Mouse (Mus musculus) hindbrain, embryonic 10.5 days (tissue): ENCODE results near the gene Mien1. TPM values are rescaled to one million over a fixed set of nuclear protein-coding genes. Genes with fewer than 3 reads are reported as not detected.

Source experiments
- DNase-seq: peaks from one replicate; pipeline ENCODE4 v3.0.0-alpha.2; 2017; ENCODE audit warnings: low spot score
- H3K27ac ChIP-seq: fragments of 300-500 bp; sonication (generic); 2 replicates; pipeline ENCODE4 v1.5.1; 2016; ENCODE audit warnings: mild to moderate bottlenecking, moderate library complexity
- H3K27me3 ChIP-seq: fragments of 300-500 bp; sonication (generic); 2 replicates; pipeline ENCODE4 v1.6.1; 2016; ENCODE audit warnings: mild to moderate bottlenecking; ENCODE audit not compliant: poor library complexity, insufficient read depth, severe bottlenecking
- H3K36me3 ChIP-seq: fragments of 300-500 bp; sonication (generic); 2 replicates; pipeline ENCODE4 v1.6.1; 2016; ENCODE audit warnings: mild to moderate bottlenecking, moderate library complexity
- H3K4me1 ChIP-seq: fragments of 300-500 bp; sonication (generic); replicated peaks from 2 replicates; pipeline ENCODE4 v1.6.1; 2016; ENCODE audit warnings: mild to moderate bottlenecking
- H3K4me3 ChIP-seq: fragments of 300-500 bp; sonication (generic); 2 replicates; pipeline ENCODE4 v1.5.1; 2016; ENCODE audit warnings: mild to moderate bottlenecking, moderate library complexity
- H3K9me3 ChIP-seq: fragments of 300-500 bp; sonication (generic); 2 replicates; pipeline ENCODE4 v1.6.1; 2016; ENCODE audit warnings: mild to moderate bottlenecking, moderate library complexity
- WGBS: fragments of 180-500 bp; shearing (Covaris S2); methylation state at CpG from one replicate; pipeline ENCODE4 v1.1.7; 2016; 5-methylcytosine and 5-hydroxymethylcytosine counted together
- polyA plus RNA-seq: library from polyadenylated mRNA; unstranded; fragments of >200 nt; fragmentation: Nextera tagmentation; extraction: Ambion mirVana; gene quantifications from 2 replicates; pipeline ENCODE4 v1.2.1, GENCODE M21; 2016

Gene Mien1
- polyA plus RNA-seq, 1 experiment from 2014 or later: 161 TPM

GRCm38 (mm10) chr11:98388282-98388681 is 50.5 kb downstream of the Mien1 start:
- no peak for DNase-seq
- WGBS: 78% methylated on average over 10 of the region's 10 CpGs
- H3K27me3 ChIP-seq: peaks cover 98% of the 10 kb centered on the region
- H3K27ac ChIP-seq: no peak overlapping the region
- H3K4me3 ChIP-seq: no peak overlapping the region
- peaks cover 61% of the 10 kb centered on the region for H3K4me1 ChIP-seq
- H3K36me3 ChIP-seq: no peaks in the 10 kb centered on the region
- H3K9me3 ChIP-seq: no peaks in the 10 kb centered on the region

Other genes with a start within 250 kb of the Mien1 start
- gene Med1, start 245.7 kb downstream of the Mien1 start, polyA plus RNA-seq: 62.8 and 73.0 TPM in 2 replicates
- gene Cdk12, start 235.9 kb downstream of the Mien1 start, polyA plus RNA-seq: 10.2 and 12.6 TPM in 2 replicates
- 0.07 and 0.13 TPM in 2 replicates for gene Neurod2, start 109.3 kb downstream of the Mien1 start, polyA plus RNA-seq
- 1.0 and 1.3 TPM in 2 replicates for gene Ppp1r1b, start 90.6 kb downstream of the Mien1 start, polyA plus RNA-seq
- gene Stard3, start 80.6 kb downstream of the Mien1 start, polyA plus RNA-seq: 55.5 and 57.8 TPM in 2 replicates
- 0.17 and 0.29 TPM in 2 replicates for gene Tcap, start 55.2 kb downstream of the Mien1 start, polyA plus RNA-seq
- gene Pnmt, start 52.5 kb downstream of the Mien1 start, polyA plus RNA-seq: 0.65 and 1.2 TPM in 2 replicates
- gene Pgap3, start 38.5 kb downstream of the Mien1 start, polyA plus RNA-seq: 9.3 and 9.8 TPM in 2 replicates
- gene Erbb2, start 26.5 kb downstream of the Mien1 start, polyA plus RNA-seq: 23.3 TPM in 2 replicates
- gene Grb7, start 7.4 kb upstream of the Mien1 start, polyA plus RNA-seq: 3.6 and 8.6 TPM in 2 replicates
- gene Ikzf3, start 107.0 kb upstream of the Mien1 start, polyA plus RNA-seq: 0.07 and 0.11 TPM in 2 replicates
- 0.14 and 0.37 TPM in 2 replicates for gene Zpbp2, start 112.1 kb upstream of the Mien1 start, polyA plus RNA-seq
- gene Ormdl3, start 148.4 kb upstream of the Mien1 start, polyA plus RNA-seq: 59.4 and 66.2 TPM in 2 replicates
- gene Lrrc3c, start 159.3 kb upstream of the Mien1 start, polyA plus RNA-seq: not detected in 2 replicates
- gene Gm12355, start 186.7 kb upstream of the Mien1 start, polyA plus RNA-seq: 1.3 and 1.4 TPM in 2 replicates
- not detected in 2 replicates for gene Gsdma3, start 187.4 kb upstream of the Mien1 start, polyA plus RNA-seq
- gene Gsdma2, start 207.8 kb upstream of the Mien1 start, polyA plus RNA-seq: not detected in 2 replicates
- gene Gsdma, start 225.4 kb upstream of the Mien1 start, polyA plus RNA-seq: 0.09 TPM in 1 of 2 replicates, not detected in the other
- gene Psmd3, start 243.6 kb upstream of the Mien1 start, polyA plus RNA-seq: 251 and 281 TPM in 2 replicates